Mouse (Mus musculus): Measurements from ENCODE around the gene Rbm20.

Gene Rbm20

DNA sequence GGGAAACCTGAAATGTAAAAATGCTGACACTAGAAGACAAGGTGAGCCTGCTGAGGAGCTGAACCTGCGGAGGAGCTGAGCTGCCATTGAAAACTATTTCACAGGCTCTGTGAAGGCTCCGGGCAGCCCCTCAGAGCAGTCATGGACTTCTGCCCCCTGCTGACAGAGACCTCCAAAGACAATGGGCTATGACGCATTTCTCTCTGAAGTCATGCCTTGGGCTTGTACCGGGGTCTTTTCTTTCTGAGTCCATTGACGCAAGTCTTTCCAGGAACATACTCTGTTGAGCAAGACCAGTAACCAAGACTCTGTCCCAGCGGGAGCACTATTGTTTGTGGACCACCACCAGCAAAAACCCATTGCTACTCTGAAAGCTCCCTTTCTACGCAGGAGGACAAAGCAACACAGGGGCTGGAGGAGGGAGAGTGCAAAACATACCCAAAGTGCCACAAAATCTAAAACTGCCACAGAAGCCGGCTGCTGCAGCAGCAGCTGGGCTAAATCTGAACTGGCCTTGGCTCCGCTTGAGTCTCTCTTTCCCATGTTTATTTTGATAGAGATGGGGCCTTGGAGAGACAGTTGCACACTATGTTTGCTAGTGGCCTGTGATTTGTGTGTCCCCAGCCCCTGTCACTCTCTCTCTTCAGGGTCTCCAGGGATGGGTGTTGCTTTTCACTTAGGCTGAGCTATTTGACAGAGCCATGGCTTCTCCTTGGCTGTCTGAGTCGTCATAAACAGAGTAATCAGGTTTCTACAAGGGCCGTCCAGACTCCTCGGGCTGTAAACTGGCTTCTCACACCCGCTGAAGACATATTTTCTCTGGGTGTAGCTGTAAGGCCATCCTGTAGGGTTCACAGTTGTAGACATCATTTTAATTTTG is 144.4 kb downstream of the Rbm20 start:
- DNase-seq: no peak

DNA sequence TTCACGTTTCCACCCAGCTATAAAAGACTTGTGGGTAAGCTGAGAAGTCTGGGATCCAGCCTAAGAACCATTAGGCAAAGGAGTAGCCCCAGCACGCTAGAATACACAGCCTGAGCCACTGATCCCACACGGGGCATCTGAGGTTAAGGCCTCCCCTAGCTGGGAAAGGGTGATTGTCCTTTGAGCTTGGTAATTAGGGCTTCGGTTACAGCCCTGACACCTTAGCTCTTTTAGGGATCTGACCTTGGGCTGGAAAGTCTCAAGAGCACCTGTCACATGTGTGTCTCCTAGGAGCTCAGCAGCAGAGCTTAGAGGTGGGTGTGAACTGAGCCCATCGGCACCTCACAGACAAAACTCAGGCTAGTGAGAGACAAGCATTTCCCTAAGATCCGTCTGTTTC is 146.7 kb downstream of the Rbm20 start:
- no peak for DNase-seq

DNA sequence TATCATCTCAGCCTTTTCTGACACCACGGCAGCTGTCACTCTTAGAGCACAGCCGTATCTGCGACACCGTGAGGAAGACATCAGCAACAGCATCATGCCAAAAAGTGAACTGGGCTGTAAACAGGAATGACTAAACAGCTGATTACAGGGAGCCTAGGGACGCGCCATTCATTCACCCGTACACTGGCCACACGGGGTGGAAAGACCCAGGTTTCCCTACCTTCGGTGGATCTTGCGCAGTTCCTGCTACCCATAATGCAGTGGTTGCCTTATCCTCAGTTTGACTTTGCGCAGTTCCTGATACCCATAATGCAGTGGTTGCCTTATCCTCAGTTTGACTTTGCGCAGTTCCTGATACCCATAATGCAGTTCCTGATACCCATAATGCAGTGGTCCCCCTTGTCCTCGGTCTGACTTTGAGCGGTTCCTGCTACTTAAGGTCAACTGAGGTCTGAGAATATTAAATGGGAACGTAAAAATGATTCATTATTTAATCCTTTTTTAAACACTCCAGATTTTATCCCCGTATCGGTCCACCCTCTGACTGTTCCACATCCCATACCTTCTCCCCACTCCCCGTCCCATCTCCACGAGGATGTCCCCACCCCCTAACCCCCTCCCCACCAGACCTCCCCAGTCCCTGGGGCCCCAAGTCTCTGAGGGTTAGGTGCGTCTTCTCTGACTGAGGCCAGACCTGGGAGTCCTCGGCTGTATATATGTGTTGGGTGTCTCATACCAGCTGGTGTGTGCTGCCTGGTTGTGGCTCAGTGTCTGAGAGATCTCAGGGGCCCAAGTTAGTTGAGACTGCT is 148.0 kb downstream of the Rbm20 start:
- peak; percentile 33 to 43 for DNase-seq

DNA sequence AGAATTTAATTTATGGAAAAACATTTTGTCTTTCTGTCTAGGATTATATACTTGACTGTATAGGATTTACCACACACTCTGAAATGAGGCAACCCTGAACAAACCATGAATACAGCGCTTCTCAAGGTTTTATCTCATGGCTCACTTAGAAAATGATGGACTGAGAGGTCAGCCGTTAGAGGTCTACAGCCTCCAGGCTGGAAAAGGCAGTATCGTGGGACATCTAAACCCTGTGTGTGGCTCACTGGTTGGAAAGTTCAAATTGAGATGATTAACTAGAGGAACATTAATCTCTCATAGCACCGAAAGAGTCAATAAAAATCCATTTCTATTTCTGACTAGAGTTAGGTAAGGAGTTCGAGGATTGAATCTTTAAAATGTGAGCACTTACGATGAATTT is 152.9 kb downstream of the Rbm20 start:
- no peak for DNase-seq

DNA sequence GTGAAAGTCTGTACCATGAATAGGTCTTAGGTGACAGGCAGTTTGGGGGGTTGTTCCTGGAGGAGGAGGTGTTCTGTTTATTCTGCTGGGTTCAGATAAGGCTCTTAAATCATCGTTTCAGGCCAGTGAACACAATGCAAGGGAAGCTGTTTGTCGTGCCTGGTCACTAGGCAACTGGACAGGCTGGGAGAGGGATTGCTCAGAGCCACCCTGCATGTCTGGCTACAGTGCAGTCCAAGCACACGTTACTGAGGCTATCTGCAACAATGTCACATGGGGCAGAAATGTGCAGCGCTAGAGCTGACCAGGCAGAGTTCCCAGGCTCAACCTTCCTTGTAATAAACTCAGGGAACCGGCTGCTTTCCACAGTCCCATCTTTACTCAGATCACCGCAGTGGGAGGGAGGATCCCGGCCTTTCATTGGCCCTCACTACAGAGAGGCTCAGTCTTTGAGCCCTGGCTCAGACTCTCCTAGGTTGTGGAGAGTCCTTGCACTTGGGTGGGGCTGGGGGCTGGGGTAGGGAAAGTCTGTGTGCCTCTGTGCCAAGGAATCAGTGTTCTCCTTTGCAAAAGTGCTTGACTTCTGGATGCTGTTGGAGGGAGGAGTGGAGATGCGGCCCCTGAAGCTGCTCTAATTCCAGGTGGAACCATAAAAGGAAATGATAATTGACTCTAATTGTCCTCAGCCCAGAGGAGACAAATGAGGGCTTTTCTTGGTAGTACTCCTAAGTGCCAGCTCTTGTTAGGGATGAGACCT is 153.5 kb downstream of the Rbm20 start:
- DNase-seq: no peak

DNA sequence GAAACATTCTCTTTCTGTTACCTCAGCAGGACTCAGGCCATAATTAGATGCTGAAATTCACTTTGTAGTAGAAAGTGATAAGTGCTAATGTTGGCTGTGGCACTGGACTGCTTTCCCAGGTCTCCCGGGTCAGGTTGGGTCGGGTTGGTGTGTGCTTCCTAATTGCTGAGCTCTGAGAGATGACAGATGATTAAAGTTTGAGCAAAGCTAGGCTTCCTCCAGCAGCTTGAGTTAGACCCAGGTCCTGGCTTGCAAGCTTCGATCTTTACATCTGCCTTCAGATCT is 154.0 kb downstream of the Rbm20 start:
- DNase-seq: no peak

DNA sequence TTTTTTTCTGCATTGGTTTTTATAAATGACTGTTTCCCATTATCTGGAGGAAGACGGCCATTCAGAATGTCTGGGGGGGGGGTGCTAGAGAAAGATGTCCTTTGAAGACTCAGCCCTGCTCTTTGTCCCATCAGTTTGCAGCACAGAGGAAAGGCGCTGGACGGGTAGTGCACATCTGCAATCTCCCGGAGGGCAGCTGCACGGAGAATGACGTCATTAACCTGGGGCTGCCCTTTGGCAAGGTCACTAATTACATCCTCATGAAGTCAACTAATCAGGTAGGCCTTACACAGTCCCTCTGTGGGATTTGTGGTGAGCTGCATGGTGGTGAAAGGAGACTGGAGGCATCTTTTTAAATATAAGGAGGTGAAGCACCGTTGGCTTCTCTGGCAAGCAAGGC is 155.4 kb downstream of the Rbm20 start:
- DNase-seq: no peak

DNA sequence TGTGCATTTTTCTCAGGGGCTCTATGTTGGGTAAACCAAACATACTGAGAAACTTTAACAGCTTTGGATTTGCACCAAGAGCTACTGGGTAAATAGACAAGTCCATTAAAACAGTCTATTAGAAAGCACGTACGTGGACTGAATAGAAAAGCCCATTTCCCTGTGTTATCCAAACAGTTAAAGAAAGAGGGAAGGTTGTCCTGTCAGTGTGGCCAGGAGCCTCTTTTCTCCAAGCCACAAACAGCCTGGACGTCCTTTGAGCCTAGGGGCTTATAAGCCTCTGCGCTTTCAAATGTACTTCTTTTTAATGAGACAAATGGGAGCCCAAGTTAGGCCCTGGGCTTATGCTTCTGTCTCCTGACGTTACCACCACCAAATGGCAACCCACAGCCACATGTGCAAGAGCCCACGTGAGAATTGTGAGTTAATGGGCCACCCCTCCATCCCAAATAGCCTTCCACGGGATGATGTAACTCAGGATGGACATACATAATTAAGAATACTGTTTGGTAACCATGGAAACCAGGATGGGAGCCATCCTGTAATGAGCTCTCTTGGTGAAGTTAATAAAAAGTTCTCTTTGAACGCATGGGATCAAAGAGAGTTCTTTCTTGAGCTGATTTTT is 156.8 kb downstream of the Rbm20 start:
- no peak for DNase-seq

DNA sequence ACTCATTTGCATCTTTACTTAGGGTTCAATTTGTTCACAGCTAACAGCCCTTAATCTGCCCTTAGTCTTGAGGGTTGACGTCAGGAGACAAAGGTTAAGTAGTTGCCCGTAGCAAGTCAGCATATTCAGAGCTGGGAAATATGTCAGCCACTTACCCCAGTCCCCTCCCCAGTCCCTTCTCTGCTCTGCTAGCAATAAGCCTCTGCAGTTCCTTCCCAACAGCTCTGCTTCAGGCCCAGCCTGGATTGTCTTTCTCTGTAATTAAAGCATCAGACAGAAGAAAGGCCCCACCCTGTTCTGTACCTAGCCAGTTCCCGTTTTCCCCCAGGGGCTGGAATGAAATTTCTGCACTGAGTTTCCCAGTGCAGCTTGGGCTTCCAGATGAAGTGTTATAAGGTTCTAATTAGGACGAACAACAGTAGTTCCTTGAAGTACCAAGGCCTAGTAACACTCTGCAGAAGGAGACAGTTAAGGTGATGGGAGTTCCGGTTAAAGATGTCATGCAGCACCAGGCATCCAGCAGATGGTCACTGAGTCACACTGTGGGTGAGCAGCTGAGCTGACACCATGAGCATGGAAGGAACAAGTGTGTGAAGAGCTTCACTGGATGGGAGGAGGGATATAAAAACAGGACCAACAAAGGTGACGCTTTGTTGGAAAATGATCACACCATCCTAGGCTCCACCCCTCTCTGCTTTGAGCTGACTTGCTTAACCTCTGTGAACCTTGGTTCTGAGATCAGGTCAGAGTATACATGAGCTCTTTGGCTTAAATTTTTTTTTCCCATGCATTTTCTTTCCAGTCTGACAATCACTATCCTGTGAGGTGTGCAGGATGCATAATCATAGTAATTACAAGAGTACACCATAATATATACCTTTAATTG is 159.7 kb downstream of the Rbm20 start:
- no peak for DNase-seq

DNA sequence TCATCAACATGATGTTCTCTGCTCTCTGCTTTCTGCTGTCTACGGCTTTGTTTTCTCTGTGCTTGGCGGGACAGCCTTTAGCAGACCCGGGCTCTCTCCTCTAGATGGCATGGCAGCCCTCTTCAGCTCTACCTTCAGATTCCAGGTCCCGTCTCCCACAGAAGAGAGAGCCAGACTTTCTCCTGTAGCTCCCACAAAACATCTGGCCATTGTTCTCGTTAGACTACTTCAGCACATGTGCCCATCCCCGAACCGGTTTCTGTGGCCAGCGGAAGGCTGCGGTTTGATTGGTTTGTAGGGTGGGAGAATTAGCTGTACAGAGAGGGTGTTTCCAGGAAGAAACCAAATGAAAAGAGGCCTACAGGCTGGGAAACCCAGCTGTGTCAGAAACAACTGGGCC is 161.7 kb downstream of the Rbm20 start:
- DNase-seq: peak; percentile 31 to 36

DNA sequence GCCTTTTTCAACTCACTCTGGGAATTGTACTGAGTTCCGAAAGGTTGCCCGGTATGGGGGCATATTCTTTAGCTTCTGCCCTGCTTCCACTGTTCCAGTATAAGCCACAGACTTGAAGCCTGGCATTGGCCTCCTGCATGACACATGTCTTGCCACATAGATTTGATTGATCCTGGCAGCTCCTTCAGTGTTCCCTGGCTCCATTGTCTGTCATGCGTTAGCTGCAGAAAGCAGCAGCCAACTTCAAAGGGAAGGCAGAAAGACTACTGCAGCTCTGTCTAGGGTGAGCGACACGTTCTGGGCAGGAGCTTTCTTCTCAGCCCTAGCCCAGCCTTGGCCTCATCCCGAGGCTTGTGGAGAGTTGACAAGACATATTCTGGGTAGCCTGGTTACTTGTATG is 162.7 kb downstream of the Rbm20 start:
- no peak for DNase-seq

DNA sequence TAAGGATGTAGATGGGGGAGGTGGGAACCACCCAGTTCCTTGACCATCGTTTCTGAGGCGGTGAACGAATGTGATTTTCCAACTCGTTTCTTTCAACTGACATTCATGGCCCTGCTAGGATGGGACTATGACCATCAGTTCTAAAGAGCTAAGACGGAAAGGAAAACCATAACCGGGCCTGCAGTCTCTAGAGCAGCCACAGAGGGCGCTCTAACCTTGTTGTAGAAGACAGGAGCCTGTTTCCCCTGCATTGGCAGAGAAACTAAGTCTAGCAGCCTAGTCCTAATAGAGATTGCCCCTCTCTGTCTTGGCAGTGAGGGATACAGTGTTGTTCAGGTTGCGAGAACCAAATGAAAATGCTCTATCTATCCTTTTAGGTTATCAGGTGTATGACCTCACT is 164.8 kb downstream of the Rbm20 start:
- DNase-seq: peak; percentile 76 to 81

DNA sequence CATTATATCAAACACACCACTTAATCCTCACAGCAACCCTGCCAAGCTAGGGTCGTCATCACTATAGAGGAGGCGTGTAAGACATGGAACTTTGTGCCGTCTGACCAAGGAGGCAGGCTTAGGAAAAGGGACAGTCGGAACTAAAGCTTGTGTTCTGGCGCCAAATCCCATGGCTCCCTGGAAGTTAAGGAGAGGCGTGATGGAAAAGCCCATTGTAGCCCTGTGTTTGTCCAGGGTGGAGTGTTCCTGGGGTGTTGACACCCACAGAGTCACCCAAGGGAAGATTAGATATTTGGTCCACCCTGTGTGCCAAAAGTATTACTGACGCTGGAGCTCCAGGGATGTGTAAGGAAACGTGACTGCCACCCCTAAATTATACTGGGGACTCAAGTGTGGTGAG is 166.9 kb downstream of the Rbm20 start:
- DNase-seq: no peak

DNA sequence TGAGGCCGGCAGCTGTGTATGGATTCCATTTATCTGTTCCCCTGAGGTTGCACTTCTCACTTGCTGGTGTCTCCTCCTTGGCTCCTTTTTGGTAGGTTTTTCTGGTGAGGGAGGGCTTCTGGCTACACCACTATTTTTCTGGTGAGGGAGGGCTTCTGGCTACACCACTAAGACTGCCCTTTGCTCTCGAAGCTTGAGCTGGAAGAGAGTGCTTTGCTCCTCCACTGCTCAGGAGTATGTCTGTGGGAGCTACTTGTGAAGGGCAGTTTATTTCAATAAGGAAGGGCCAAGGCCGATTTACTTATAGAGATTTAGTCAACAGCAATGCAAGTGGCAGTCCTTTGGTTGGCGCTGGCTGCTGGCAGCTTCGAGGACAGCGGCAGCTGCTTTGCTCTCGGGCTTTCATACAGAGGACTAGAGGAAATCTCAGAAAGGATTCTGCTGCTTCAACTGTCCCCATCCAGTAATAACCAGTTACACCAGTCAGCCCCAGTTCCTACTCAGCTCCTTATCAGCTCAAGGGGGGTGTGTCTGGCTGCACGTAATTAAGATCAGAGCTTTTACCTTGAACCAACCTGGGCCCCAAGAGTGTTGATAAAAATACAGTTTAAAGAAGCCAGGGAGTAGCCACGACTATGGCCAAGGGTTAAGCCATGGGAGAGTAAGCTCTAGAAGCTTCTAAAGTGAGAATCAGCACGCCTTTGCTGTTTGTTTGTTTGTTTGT is 171.3 kb downstream of the Rbm20 start:
- no peak for DNase-seq

DNA sequence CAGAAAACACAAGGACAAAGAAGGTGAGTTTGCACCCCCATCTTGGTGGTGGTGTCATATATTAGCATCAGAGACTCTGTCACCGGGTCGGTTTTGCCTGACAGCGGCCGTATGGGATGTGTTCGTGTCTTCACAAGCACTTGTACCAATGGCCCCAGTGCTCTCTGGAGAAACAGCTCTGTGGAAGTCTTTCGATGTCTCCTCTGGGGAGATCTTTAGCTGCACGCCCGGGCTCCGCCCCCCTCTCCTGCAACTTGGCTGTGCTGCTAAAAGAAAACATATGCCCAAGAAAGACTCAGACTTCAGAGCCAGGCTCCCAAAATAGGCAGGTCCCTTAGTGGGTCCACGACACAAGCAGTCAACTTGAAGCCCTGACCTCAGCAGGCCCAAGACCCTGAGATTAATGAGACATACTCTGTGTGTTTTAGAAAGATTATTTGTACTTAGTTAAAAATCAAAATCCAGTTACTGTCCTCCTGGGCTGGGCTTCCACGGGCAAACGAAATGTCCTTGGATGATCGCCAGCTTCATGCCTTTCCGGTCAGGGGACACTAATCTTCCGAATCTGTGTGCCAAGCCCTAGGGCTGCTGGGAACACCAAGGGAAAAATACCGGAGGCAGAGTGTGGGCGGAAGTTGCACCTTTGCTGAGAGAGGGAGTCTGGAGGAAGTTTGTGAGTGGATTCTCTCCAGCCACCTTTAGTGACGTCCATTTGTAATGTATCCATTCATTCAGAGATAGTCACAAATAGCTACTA is 173.2 kb downstream of the Rbm20 start:
- no peak for DNase-seq

DNA sequence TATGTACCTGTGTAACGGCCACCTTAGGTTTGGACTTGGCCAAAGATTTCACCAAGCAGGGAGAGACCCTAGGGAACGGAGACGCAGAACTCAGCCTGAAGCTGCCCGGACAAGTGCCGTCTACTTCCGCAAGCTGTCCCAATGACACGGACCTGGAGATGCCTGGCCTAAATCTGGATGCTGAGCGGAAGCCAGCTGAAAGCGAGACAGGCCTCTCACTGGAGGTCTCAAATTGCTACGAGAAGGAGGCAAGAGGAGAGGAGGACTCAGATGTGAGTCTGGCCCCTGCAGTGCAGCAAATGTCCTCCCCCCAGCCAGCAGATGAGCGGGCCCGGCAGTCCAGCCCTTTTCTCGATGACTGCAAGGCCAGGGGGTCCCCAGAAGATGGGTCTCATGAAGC is 174.2 kb downstream of the Rbm20 start:
- no peak for DNase-seq

DNA sequence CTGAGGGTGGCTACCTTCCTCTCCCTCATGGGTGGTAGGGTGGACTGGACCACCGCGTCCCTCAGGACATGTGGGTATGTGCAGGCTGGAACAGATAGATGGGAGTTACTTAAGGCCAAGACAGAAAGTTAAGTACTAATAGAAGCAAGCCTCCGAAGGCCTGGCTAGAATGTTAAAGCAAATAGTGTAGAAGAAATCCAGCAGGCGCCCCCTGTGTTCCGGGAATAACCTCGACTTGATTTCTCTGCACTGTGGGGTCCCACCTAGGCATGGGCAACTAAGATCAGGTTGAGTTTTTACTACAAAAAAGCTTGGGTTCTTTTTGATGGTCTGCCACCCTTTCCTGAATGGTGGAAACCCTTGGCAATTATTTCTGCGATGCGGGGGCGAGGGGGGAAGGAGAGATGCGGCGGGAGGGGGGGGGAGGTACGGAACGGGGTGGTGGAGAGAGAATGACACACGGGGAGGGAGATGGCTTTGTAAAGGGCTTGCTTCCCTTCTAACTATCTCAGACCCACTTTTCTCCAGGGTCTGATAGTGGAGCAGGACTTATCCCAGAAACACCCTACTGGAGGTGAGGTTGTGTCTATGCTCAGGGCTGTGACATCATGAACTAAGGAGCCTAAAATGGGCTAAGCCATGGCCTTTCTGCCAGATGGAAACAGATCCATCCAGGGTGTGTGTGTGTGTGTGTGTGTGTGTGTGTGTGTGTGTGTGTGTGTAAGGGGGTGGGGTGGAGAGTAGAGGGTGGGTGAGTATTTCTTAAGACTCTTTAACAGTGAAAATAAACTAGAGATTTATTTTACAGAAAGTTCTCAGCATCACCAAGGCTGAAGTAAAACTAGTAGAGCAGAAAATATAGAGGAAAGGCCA is 175.0 kb downstream of the Rbm20 start:
- no peak for DNase-seq

DNA sequence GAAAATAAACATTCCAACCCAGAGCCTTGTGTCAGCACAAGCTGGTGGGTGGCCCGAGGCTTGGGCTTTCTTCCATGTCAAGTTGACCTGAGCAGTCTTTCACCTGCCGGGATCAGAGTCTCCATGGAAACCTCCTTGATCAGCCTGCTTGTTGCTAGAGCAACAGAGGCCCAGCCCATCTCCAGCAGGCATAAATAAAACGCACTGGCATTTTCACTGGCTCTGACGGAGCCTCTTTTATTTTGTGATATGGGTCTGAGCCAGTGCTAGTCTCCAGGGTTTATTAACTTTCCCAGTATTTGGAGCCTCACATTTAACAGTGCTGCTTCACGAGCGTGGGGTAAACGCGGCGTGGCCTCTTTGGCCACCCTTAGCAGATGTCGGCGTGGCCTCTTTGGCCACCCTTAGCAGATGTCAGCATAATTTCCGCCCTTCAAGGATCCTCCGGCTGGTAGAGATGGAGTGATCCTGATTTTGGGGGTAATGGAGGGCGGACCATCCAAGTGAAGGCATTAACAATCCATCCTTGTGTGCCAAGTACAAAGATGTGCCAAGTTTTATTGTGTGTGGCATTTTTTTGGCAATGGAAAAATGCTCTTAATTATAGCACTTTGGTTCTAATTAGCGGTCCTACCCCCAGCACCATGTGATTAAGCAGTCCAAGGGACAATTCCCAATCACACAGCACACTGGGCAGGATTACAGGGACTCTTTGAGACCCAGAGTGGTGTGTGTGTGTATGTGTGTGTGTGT is 175.8 kb downstream of the Rbm20 start:
- DNase-seq: no peak

DNA sequence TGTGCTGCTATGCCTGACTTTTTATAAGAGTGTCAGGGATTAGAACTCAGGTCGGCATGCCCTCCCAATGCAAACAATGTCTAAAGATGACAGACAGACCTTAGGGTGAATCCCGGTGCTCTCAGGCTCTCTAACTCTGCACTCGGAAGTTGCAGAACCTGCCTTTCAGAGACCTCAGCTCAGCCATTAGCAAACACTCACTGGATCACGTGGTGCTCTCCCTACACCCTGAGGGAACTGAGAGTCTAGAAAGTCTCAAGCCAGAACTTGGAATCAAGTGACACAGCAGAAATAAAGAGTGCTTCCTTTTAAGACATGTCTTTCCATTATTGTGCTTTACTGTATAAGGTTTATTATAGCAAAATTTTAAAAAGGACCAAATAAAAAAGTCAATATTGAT is 177.9 kb downstream of the Rbm20 start:
- DNase-seq: no peak

Data from thymus, postnatal 36 days (tissue).